Mouse (Mus musculus) liver, adult 2 months (tissue): Measurements from ENCODE around the gene Lats2. TPM values are rescaled to one million over a fixed set of nuclear protein-coding genes. Genes with fewer than 3 reads are reported as not detected.

Experiments used
- DNase-seq: peaks from one replicate; pipeline ENCODE4 v3.0.0-alpha.2; 2011; ENCODE audit warnings: low read depth, low spot score; ENCODE audit errors: extremely low read depth
- H3K27ac ChIP-seq: fragments of 200-500 bp; replicated peaks from 2 replicates; pipeline ENCODE4 v1.5.1; 2012; ENCODE audit warnings: low read depth, mild to moderate bottlenecking, control low read depth, inconsistent platforms, low read length; ENCODE audit not compliant: insufficient read depth
- H3K27me3 ChIP-seq: fragments of 200-500 bp; 2 replicates; pipeline ENCODE4 v1.6.1; 2012; ENCODE audit warnings: mild to moderate bottlenecking, moderate library complexity, low read length, inconsistent platforms; ENCODE audit not compliant: control insufficient read depth, insufficient read depth
- H3K36me3 ChIP-seq: fragments of 200-500 bp; 2 replicates; pipeline ENCODE4 v1.6.1; 2012; ENCODE audit warnings: low read length, inconsistent platforms; ENCODE audit not compliant: control insufficient read depth, insufficient read depth
- H3K4me1 ChIP-seq: fragments of 200-500 bp; 2 replicates; pipeline ENCODE4 v1.6.1; 2011; ENCODE audit warnings: low read length; ENCODE audit not compliant: control insufficient read depth, insufficient read depth
- H3K4me3 ChIP-seq: fragments of 200-500 bp; 2 replicates; pipeline ENCODE4 v1.5.1; 2011; ENCODE audit warnings: low read depth, mild to moderate bottlenecking, control low read depth, low read length, moderate library complexity; ENCODE audit not compliant: insufficient read depth
- H3K79me2 ChIP-seq: fragments of 200-500 bp; 2 replicates; pipeline ENCODE4 v1.6.1; 2012; ENCODE audit warnings: inconsistent platforms, mild to moderate bottlenecking, low read length, moderate library complexity; ENCODE audit not compliant: control insufficient read depth, insufficient read depth
- H3K9ac ChIP-seq: fragments of 200-500 bp; 2 replicates; pipeline ENCODE4 v1.6.1; 2012; ENCODE audit warnings: low read depth, mild to moderate bottlenecking, control low read depth, inconsistent platforms, low read length
- CTCF ChIP-seq: fragments of 200-500 bp; IDR thresholded peaks from 2 replicates; pipeline ENCODE4 v1.5.1; 2011; ENCODE audit warnings: low read depth, low read length, control low read depth
- POLR2A ChIP-seq: fragments of 200-500 bp; IDR thresholded peaks from 2 replicates; pipeline ENCODE4 v1.6.1; 2011; ENCODE audit warnings: low read length, control low read depth; ENCODE audit not compliant: insufficient read depth; ENCODE audit errors: extremely low read depth
- WGBS: fragments of 180-500 bp; shearing (Covaris S2); methylation state at CpG from one replicate; pipeline ENCODE4 v1.1.7; 2018; 5-methylcytosine and 5-hydroxymethylcytosine counted together
- polyA plus RNA-seq: library from polyadenylated mRNA; depleted of rRNA; stranded (reverse); fragments of >200 nt; gene quantifications from 2 replicates; pipeline ENCODE4 v1.2.3, GENCODE M21; 2012
- total RNA-seq: library from RNA; depleted of rRNA; stranded (reverse); fragments of >200 nt; gene quantifications from 2 replicates; pipeline ENCODE4 v1.2.3, GENCODE M21; 2014

Gene Lats2
- total and polyA plus RNA-seq, 2 experiments: 8.6 to 8.8 TPM

DNA sequence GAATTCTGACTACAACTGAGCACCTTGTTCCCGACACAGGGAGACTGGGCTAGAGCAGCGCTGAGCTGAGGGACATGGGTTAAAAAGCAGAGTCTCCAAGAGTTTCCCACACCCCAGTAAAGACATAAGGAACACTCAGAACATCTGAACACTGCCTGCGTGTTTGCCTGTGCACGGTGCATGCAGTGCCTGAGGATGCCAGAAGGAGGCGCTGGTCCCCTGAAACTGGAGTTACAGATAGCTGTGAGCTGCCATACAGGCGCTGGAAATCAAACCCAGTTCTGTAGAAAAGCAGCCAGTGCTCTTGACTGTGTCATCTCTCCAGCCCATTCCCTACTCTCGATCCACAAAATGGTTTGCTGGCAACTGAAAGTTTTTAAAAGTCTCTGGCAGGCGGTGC lies 32.0 kb downstream of the Lats2 start:
- WGBS: 88% methylated on average over 8 of the region's 8 CpGs
- no peak for DNase-seq
- peaks cover 14% of the 10 kb centered on the region; the same call in 1 of the 2 replicates for H3K79me2 ChIP-seq

GRCm38 (mm10) chr14:57724473-57724872 lies 33.7 kb downstream of the Lats2 start:
- Histone ChIP-seq H3K4me1 (peaks cover 4% of the 10 kb centered on the region), H3K27ac (no peak overlapping the region), H3K9ac (no peak overlapping the region), H3K36me3 (peaks cover 2% of the 10 kb centered on the region; the same call in 1 of the 2 replicates), H3K27me3 (no peaks in the 10 kb centered on the region), H3K79me2 (peaks cover 14% of the 10 kb centered on the region; the same call in 1 of the 2 replicates), H3K4me3 (no peak overlapping the region)
- 87% methylated on average over 4 of the region's 4 CpGs for WGBS
- no peak for DNase-seq
- TF ChIP-seq POLR2A: no peak
- no peak for TF ChIP-seq CTCF

More for the DNA sequence above, 32.0 kb downstream of the Lats2 start:
- no peak overlapping the region for H3K27ac ChIP-seq
- TF ChIP-seq POLR2A: no peak
- peak; percentile 72 for TF ChIP-seq CTCF
- peaks cover 2% of the 10 kb centered on the region; the same call in 1 of the 2 replicates for H3K36me3 ChIP-seq
- H3K27me3 ChIP-seq: no peaks in the 10 kb centered on the region
- no peak overlapping the region for H3K9ac ChIP-seq
- H3K4me3 ChIP-seq: no peak overlapping the region
- H3K4me1 ChIP-seq: peaks cover 2% of the 10 kb centered on the region

- no peak for TF ChIP-seq CTCF
- no peak for TF ChIP-seq POLR2A
- no peak for DNase-seq
- Histone ChIP-seq H3K4me1 (peaks cover 2% of the 10 kb centered on the region; the same call in 1 of the 2 replicates), H3K27me3 (no peaks in the 10 kb centered on the region), H3K27ac (no peak overlapping the region), H3K36me3 (peaks cover 7% of the 10 kb centered on the region), H3K79me2 (peaks cover 13% of the 10 kb centered on the region; the same call in 1 of the 2 replicates), H3K4me3 (no peak overlapping the region), H3K9ac (no peak overlapping the region)
- 87% methylated on average over 4 of the region's 4 CpGs for WGBS
Observed at GRCm38 (mm10) chr14:57718245-57718644, 39.9 kb downstream of the Lats2 start.

- no peak for DNase-seq
- H3K27me3 ChIP-seq: no peaks in the 10 kb centered on the region
- no peak overlapping the region for H3K4me3 ChIP-seq
- 95% methylated on average over 4 of the region's 4 CpGs for WGBS
- peaks cover 5% of the 10 kb centered on the region for H3K36me3 ChIP-seq
- peaks cover 2% of the 10 kb centered on the region; the same call in 1 of the 2 replicates for H3K4me1 ChIP-seq
- H3K27ac ChIP-seq: no peak overlapping the region
- no peak for TF ChIP-seq CTCF
- TF ChIP-seq POLR2A: no peak
- peaks cover 9% of the 10 kb centered on the region; the same call in 1 of the 2 replicates for H3K79me2 ChIP-seq
- no peak overlapping the region for H3K9ac ChIP-seq
Observed at GRCm38 (mm10) chr14:57716601-57717245, 41.5 kb downstream of the Lats2 start.

DNA sequence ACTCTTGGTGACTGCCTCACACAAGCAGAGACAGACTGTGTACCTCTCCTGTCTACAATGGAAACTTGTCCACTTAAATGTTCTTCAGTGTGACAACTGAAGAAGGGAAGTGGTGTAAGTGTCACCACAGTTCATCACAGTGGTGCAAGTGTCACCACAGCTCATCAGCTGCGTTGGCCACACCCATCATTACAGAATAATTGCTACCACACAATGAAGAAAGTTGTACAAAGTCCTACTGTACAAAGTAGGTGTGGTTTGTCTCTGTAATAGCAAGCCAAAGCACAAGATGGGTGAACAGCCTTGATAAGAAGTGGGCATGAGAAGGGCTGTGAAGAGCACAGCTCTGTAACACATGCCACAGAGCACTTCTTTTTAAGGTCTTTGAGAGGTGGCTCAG lies 45.3 kb downstream of the Lats2 start:
- peaks cover 5% of the 10 kb centered on the region for H3K36me3 ChIP-seq
- WGBS: 76% methylated on average over 1 of the region's 1 CpGs
- no peak overlapping the region for H3K9ac ChIP-seq
- no peak overlapping the region for H3K4me3 ChIP-seq
- no peak for TF ChIP-seq POLR2A
- TF ChIP-seq CTCF: no peak
- H3K4me1 ChIP-seq: no peaks in the 10 kb centered on the region
- peaks cover 5% of the 10 kb centered on the region; the same call in 1 of the 2 replicates for H3K79me2 ChIP-seq
- no peak overlapping the region for H3K27ac ChIP-seq
- no peaks in the 10 kb centered on the region for H3K27me3 ChIP-seq
- DNase-seq: peak; percentile 16

GRCm38 (mm10) chr14:57711059-57711458 lies 47.1 kb downstream of the Lats2 start:
- DNase-seq: no peak
- peaks cover 3% of the 10 kb centered on the region; the same call in 1 of the 2 replicates for H3K79me2 ChIP-seq
- H3K9ac ChIP-seq: no peak overlapping the region
- WGBS: 68% methylated on average over 6 of the region's 6 CpGs
- no peak overlapping the region for H3K4me3 ChIP-seq
- no peaks in the 10 kb centered on the region for H3K27me3 ChIP-seq
- TF ChIP-seq POLR2A: no peak
- TF ChIP-seq CTCF: no peak
- no peaks in the 10 kb centered on the region for H3K36me3 ChIP-seq
- H3K4me1 ChIP-seq: no peaks in the 10 kb centered on the region
- H3K27ac ChIP-seq: no peak overlapping the region
